Mouse (Mus musculus) cortical plate, adult 2 months (tissue): ENCODE results near the gene Vapb.

ENCODE experiments used
- CTCF ChIP-seq: fragments of 200-500 bp; IDR thresholded peaks from 2 replicates; pipeline ENCODE4 v1.5.1; 2011; ENCODE audit warnings: mild to moderate bottlenecking, control low read depth, low read length; ENCODE audit not compliant: insufficient read depth; ENCODE audit errors: extremely low read depth
- POLR2A ChIP-seq: fragments of 200-500 bp; IDR thresholded peaks from 2 replicates; pipeline ENCODE4 v1.6.1; 2011; ENCODE audit warnings: mild to moderate bottlenecking, low read length, control low read depth; ENCODE audit not compliant: insufficient read depth; ENCODE audit errors: extremely low read depth

DNA sequence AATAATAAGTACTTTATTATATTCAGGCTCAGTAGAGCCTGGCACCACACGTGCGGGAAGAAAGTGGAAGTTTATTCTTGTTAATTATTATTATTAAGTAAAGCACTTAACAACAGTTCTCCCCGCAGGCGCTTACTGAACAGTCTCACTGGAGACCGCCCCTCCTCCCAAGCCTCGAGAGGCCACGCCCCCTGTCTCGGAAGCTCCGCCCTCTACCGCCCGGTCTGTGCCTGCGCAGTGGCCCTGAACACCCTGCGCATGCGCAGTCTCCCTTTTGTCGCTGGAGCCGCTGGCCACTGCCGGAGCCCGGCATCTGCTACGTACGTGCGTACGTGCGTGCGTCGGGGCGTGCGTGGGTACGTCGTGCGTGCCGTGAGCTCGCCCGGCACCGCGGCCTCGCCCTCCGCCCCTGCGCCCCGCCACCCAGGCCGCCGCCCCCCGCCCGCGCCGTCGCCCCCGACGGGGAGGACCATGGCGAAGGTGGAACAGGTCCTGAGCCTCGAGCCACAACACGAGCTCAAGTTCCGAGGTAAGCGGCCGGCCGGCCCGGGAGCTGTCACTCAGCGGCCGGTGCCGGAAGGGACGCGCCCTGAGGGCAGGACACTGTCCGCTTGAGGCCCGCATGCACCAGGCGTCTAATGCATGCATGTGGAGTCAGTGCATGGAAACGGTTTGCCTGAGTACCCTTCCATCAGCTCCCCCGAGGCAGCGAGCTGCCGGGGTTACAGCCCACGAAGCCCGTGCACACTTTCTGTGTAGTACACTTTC lies at the start of gene Vapb:
- no peak for TF ChIP-seq CTCF
- peak; percentile 49; the same call in 1 of the 2 replicates for TF ChIP-seq POLR2A
